Mouse (Mus musculus) ES-Bruce4 (cell line): ENCODE results near the gene Lrp6.

ENCODE experiments used
- CTCF ChIP-seq: IDR thresholded peaks from one replicate; pipeline ENCODE4 v1.8.1; 2011; ENCODE audit warnings: low read depth, low read length
- POLR2A ChIP-seq: IDR thresholded peaks from one replicate; pipeline ENCODE4 v1.8.1; 2011; ENCODE audit warnings: low read length; ENCODE audit not compliant: insufficient read depth

DNA sequence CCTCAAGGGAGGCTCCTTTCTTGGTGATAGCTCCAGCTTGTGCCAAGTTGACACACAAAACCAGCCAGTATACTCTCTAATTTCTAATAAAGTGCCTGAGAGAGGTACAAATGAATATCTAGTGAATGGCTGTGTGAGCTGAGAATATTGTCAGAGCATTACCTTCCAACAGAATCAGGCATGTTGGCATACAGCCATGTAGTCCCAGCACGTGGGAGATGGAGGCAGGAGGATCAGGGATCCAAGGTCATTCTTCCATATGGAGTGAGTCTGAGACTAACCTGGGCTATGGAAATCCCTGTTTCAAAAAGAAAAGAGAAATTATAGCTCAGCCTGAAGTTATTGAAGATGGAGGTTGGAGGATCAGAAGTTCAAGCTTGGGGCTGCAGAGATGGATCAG lies 32.5 kb upstream of the Lrp6 start:
- no peak for TF ChIP-seq CTCF
- TF ChIP-seq POLR2A, result no peak
